Mouse (Mus musculus) liver, adult 2 months (tissue): Measurements from ENCODE around the gene Gcnt1.

Experiments used
- CTCF ChIP-seq: fragments of 200-500 bp; IDR thresholded peaks from 2 replicates; pipeline ENCODE4 v1.5.1; 2011; ENCODE audit warnings: low read depth, low read length, control low read depth
- POLR2A ChIP-seq: fragments of 200-500 bp; IDR thresholded peaks from 2 replicates; pipeline ENCODE4 v1.6.1; 2011; ENCODE audit warnings: low read length, control low read depth; ENCODE audit not compliant: insufficient read depth; ENCODE audit errors: extremely low read depth

GRCm38 (mm10) chr19:17359315-17359890 is 13.2 kb downstream of the Gcnt1 start:
- TF ChIP-seq POLR2A (no peak), CTCF (no peak)
